Mouse (Mus musculus): ENCODE measurements at regions not wholly inside any gene's neighbourhood (a gene's known extent, or its start where the extent isn't known, plus 50 kb on each side); places are given as distances from the start of the nearest gene placed in this dataset.

DNA sequence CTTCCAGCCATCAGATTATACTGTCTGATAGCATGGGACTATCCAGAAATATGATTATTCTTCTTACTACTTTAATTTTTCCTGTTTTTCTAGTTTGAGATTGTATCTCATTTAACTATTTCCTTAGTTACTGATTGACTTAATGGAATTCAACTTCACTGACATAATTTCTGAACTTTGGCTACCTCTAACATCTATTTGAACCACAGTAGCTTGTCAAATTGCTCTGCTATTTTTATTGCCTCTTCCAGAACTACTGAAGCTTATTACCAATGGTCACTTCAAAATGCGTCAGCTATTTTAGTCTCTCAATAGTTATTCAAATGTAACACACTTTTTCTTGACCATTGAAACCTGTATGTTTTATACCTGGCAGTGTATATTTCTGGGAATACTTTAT is 52.9 kb upstream of the Pde3b start:
- TF ChIP-seq CTCF (IDR thresholded peaks at IDR 0.05; ENCODE audit: low read depth) (no peak), EP300 (optimal IDR thresholded peaks at IDR 0.05) (no peak)
